In the genomic region with DNA sequence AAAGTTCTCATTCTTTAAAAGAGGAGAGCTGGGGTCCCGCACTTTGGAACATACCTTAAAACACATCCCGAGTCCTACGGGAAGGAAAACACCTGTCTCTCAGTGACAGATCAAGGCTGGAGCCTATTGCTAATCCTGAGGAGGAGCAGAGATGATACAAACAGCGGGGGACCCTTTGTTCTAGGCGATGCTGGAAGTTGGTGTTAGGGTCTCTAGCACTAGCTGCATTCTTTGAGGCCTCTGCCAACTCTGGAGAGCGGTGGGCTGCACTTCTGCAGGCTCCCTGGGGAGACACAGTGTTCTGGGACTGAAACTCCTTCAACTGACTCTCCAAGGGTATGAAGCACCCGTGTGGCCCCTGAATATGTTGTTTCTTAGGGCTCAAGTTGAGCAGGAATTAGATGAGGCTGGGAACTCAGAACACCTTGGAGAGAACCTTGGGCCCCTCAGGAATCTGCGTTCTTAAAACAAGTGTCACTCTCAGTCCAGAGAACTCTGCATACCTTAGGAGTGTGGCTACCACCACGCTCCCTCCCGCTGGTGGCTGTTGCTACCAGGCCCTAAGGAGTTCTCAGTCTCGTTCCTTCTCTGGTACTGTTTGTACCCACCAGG, we compare ENCODE assay signal across 26 mouse cellular contexts. TPM values are rescaled to one million over a fixed set of nuclear protein-coding genes. Genes with fewer than 3 reads are reported as not detected.
"Had no signal": no experiment of that assay in that cellular context is flagged by ENCODE, and none has a peak within 500 bp of the region (broad histone marks: within the 10 kb centered on the region; RNA-seq: fewer than 3 reads in every experiment).

No protein-coding gene starts in this region.

- H3K9me3 ChIP-seq: heart, embryonic 10.5 days; heart, embryonic 13.5 days; heart, embryonic 15.5 days; hindbrain, embryonic 13.5 days; hindbrain, embryonic 15.5 days; kidney, embryonic 15.5 days; limb, embryonic 13.5 days; limb, embryonic 15.5 days; liver, embryonic 12.5 days had no signal

- H3K4me1 ChIP-seq: liver, embryonic 12.5 days had no signal

- ATAC-seq: hindbrain, postnatal 0 days; liver, embryonic 12.5 days had no signal

- H3K4me3 ChIP-seq: gastrocnemius, adult 2 months; heart, embryonic 10.5 days; heart, embryonic 13.5 days; heart, embryonic 15.5 days; hindbrain, embryonic 13.5 days; hindbrain, embryonic 15.5 days; kidney, embryonic 15.5 days; left cerebral cortex, adult 2 months; limb, embryonic 13.5 days; limb, embryonic 15.5 days; liver, embryonic 12.5 days had no signal

- H3K36me3 ChIP-seq: heart, embryonic 10.5 days; heart, embryonic 13.5 days; heart, embryonic 15.5 days; hindbrain, embryonic 13.5 days; hindbrain, embryonic 15.5 days; kidney, embryonic 15.5 days; limb, embryonic 13.5 days; limb, embryonic 15.5 days; liver, embryonic 12.5 days had no signal

- H3K4me2 ChIP-seq: heart, embryonic 13.5 days; heart, embryonic 15.5 days; hindbrain, embryonic 13.5 days; hindbrain, embryonic 15.5 days; kidney, embryonic 15.5 days; limb, embryonic 13.5 days; limb, embryonic 15.5 days; liver, embryonic 12.5 days had no signal

- H3K27ac ChIP-seq: gastrocnemius, adult 2 months; heart, embryonic 10.5 days; heart, embryonic 13.5 days; heart, embryonic 15.5 days; hindbrain, embryonic 13.5 days; hindbrain, embryonic 15.5 days; hindbrain, postnatal 0 days; kidney, embryonic 15.5 days; kidney, postnatal 0 days; left cerebral cortex, adult 2 months; limb, embryonic 13.5 days; limb, embryonic 15.5 days; liver, embryonic 12.5 days had no signal

- DNase-seq: gastrocnemius, adult 2 months; gastrocnemius, postnatal 10 days; gastrocnemius, postnatal 25 days; heart, adult 18-20 months; heart, postnatal 14 days; heart, postnatal 36 days; kidney, adult 11 months; kidney, adult 2 months; kidney, adult 9 months; kidney, postnatal 14 days; kidney, postnatal 36 days had no signal

- H3K27me3 ChIP-seq: hindbrain, embryonic 13.5 days; hindbrain, embryonic 15.5 days; limb, embryonic 13.5 days had no signal

- H3K9ac ChIP-seq: heart, embryonic 13.5 days; heart, embryonic 15.5 days; hindbrain, embryonic 13.5 days; hindbrain, embryonic 15.5 days; kidney, embryonic 15.5 days; limb, embryonic 13.5 days; limb, embryonic 15.5 days; liver, embryonic 12.5 days had no signal

RNA-seq across cellular contexts. Expression of a gene that starts 47.2 kb away (rescaled TPM):
- polyA plus RNA-seq: intestine, embryonic 16.5 days; large intestine, adult 2 months; liver, adult 2 months; liver, embryonic 12.5 days had no signal
